Mouse (Mus musculus): ENCODE data around the gene Depdc5. TPM values are rescaled to one million over a fixed set of nuclear protein-coding genes. Genes with fewer than 3 reads are reported as not detected.
"Not testable (repeated sequence)": the region's sequence is repeated elsewhere in the genome, so short reads cannot be mapped to it uniquely, and the experiment has no call there.

Depdc5 gene
- polyA plus RNA-seq, 1 experiment from 2014 or later = 14.4 TPM

GRCm38 (mm10) chr5:33018561-33019425, 155.3 kb downstream of the Depdc5 start, which contains the start of gene Ywhah:
Gene Ywhah, plus strand, starts transcription at chr5:33018816.
- Histone ChIP-seq H3K4me3 (peak within 1 kb of the TSS; percentile 76), H3K4me1 (peaks cover 68% of the 10 kb centered on the region)
- WGBS (ENCODE audit: insufficient replicate concordance) = under 1% methylated on average over 91 of the region's 121 CpGs

DNA sequence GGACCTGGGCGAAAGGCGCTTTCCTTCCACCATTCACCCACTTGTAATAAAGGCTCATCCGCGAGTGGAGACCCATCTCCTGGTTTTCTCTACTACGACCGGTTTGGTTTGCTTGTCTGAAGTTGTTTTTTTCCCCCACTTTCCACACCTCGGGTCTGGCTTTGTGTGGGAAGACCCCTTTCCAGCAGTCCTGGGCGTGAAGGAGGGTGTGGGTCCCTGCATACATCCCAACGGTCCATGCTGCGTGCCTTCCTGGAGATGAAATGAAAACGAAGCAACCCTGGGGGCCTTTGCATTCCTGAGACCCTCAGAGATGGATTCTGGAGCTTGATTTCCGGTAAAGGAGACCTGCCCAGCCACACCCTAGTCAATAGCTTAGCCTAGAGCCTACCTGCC, 155.9 kb downstream of the Depdc5 start:
- Histone ChIP-seq H3K4me2 (peak overlapping the region; percentile 95), H3K4me1 (peaks cover 74% of the 10 kb centered on the region), H3K27ac (peak overlapping the region; percentile 100), H3K27me3 (replicated peaks) (no peaks in the 10 kb centered on the region), H3K4me3 (peak overlapping the region; percentile 76), H3K9ac (peak overlapping the region; percentile 98), H3K36me3 (peaks cover 38% of the 10 kb centered on the region), H3K9me3 (replicated peaks) (no peaks in the 10 kb centered on the region)
- ATAC-seq = no peak
- WGBS (ENCODE audit: insufficient replicate concordance) = under 1% methylated on average over 12 of the region's 12 CpGs

More at GRCm38 (mm10) chr5:33018561-33019425, 155.3 kb downstream of the Depdc5 start, which contains the start of gene Ywhah:
- Histone ChIP-seq H3K9me3 (replicated peaks) (no peaks in the 10 kb centered on the region), H3K36me3 (peaks cover 32% of the 10 kb centered on the region), H3K27ac (peak within 1 kb of the TSS; percentile 100), H3K4me2 (peak within 1 kb of the TSS; percentile 95), H3K9ac (peak within 1 kb of the TSS; percentile 98), H3K27me3 (replicated peaks) (peaks cover 3% of the 10 kb centered on the region; the same call in 1 of the 2 replicates)
- ATAC-seq = peak; percentile 93

GRCm38 (mm10) chr5:33021622-33022021, 158.1 kb downstream of the Depdc5 start:
- ATAC-seq = no peak
- Histone ChIP-seq H3K4me1 (peaks cover 68% of the 10 kb centered on the region), H3K27ac (no peak overlapping the region), H3K27me3 (replicated peaks) (no peaks in the 10 kb centered on the region), H3K4me3 (0 out of 2 replicates have a peak overlapping the region, but pooled peaks have one; percentile 11), H3K9ac (peak overlapping the region; percentile 46), H3K9me3 (replicated peaks) (no peaks in the 10 kb centered on the region), H3K4me2 (peak overlapping the region; percentile 45), H3K36me3 (peaks cover 60% of the 10 kb centered on the region)
- 77% methylated on average over 2 of the region's 2 CpGs for WGBS (ENCODE audit: insufficient replicate concordance)

- no peak overlapping the region for H3K4me3 ChIP-seq
- peaks cover 54% of the 10 kb centered on the region for H3K4me1 ChIP-seq
- peaks cover 72% of the 10 kb centered on the region for H3K36me3 ChIP-seq
- WGBS (ENCODE audit: insufficient replicate concordance) = 88% methylated on average over 4 of the region's 4 CpGs
- no peak overlapping the region for H3K27ac ChIP-seq
- H3K4me2 ChIP-seq = 0 out of 2 replicates have a peak overlapping the region, but pooled peaks have one; percentile 45
- H3K9me3 ChIP-seq (replicated peaks) = no peaks in the 10 kb centered on the region
- no peaks in the 10 kb centered on the region for H3K27me3 ChIP-seq (replicated peaks)
- 0 out of 2 replicates have a peak overlapping the region, but pooled peaks have one; percentile 46 for H3K9ac ChIP-seq
- no peak for ATAC-seq
Measured at GRCm38 (mm10) chr5:33023337-33023736, 159.8 kb downstream of the Depdc5 start.

- H3K36me3 ChIP-seq = peaks cover 82% of the 10 kb centered on the region
- ATAC-seq = no peak
Measured at GRCm38 (mm10) chr5:33024474-33024873, 161.0 kb downstream of the Depdc5 start.

GRCm38 (mm10) chr5:33028656-33029055, 165.2 kb downstream of the Depdc5 start:
- H3K4me3 ChIP-seq = no peak overlapping the region
- H3K9ac ChIP-seq = no peak overlapping the region
- peaks cover 55% of the 10 kb centered on the region for H3K36me3 ChIP-seq
- peaks cover 48% of the 10 kb centered on the region for H3K4me1 ChIP-seq
- 65% methylated on average over 2 of the region's 2 CpGs for whole genome bisulfite sequencing (ENCODE audit: insufficient replicate concordance)
- no peaks in the 10 kb centered on the region for H3K9me3 ChIP-seq (replicated peaks)
- H3K27me3 ChIP-seq (replicated peaks) = no peaks in the 10 kb centered on the region
- no peak overlapping the region for H3K4me2 ChIP-seq
- no peak for ATAC-seq
- no peak overlapping the region; the same call in 1 of the 2 replicates for H3K27ac ChIP-seq

More at GRCm38 (mm10) chr5:33024474-33024873, 161.0 kb downstream of the Depdc5 start:
- WGBS (ENCODE audit: insufficient replicate concordance) = 43% methylated on average over 5 of the region's 5 CpGs
- Histone ChIP-seq H3K4me3 (no peak overlapping the region), H3K9me3 (replicated peaks) (no peaks in the 10 kb centered on the region), H3K4me2 (no peak overlapping the region), H3K27ac (no peak overlapping the region), H3K4me1 (peaks cover 54% of the 10 kb centered on the region), H3K27me3 (replicated peaks) (no peaks in the 10 kb centered on the region), H3K9ac (no peak overlapping the region)

- no peak overlapping the region for H3K4me2 ChIP-seq
- no peak overlapping the region for H3K9ac ChIP-seq
- 72% methylated on average over 4 of the region's 4 CpGs for WGBS (ENCODE audit: insufficient replicate concordance)
- ATAC-seq = no peak
- H3K27me3 ChIP-seq (replicated peaks) = no peaks in the 10 kb centered on the region
- H3K4me1 ChIP-seq = peaks cover 42% of the 10 kb centered on the region
- no peaks in the 10 kb centered on the region for H3K9me3 ChIP-seq (replicated peaks)
- H3K27ac ChIP-seq = no peak overlapping the region
- peaks cover 36% of the 10 kb centered on the region for H3K36me3 ChIP-seq
- no peak overlapping the region for H3K4me3 ChIP-seq
Measured at GRCm38 (mm10) chr5:33030425-33031175, 167.1 kb downstream of the Depdc5 start.

GRCm38 (mm10) chr5:33032036-33032773, 168.7 kb downstream of the Depdc5 start:
- Histone ChIP-seq H3K4me1 (peaks cover 42% of the 10 kb centered on the region), H3K27me3 (replicated peaks) (no peaks in the 10 kb centered on the region; the same call in 1 of the 2 replicates), H3K9ac (0 out of 2 replicates have a peak overlapping the region, but pooled peaks have one; percentile 17), H3K4me2 (peak overlapping the region; percentile 58), H3K9me3 (replicated peaks) (no peaks in the 10 kb centered on the region), H3K27ac (peak overlapping the region; percentile 64; the same call in 1 of the 2 replicates), H3K4me3 (peak overlapping the region; percentile 19), H3K36me3 (peaks cover 21% of the 10 kb centered on the region)
- 60% methylated on average over 10 of the region's 10 CpGs for WGBS (ENCODE audit: insufficient replicate concordance)
- peak; percentile 50; the same call in 1 of the 2 replicates for ATAC-seq

GRCm38 (mm10) chr5:33033121-33033520, 169.6 kb downstream of the Depdc5 start:
- H3K4me2 ChIP-seq = peak overlapping the region; percentile 40
- H3K9ac ChIP-seq = no peak overlapping the region
- H3K36me3 ChIP-seq = peaks cover 16% of the 10 kb centered on the region
- no peaks in the 10 kb centered on the region for H3K9me3 ChIP-seq (replicated peaks)
- ATAC-seq = peak; percentile 91
- peaks cover 5% of the 10 kb centered on the region; the same call in 1 of the 2 replicates for H3K27me3 ChIP-seq (replicated peaks)
- peak overlapping the region; percentile 53 for H3K27ac ChIP-seq
- WGBS (ENCODE audit: insufficient replicate concordance) = 0% methylated on average over 4 of the region's 4 CpGs
- H3K4me3 ChIP-seq = no peak overlapping the region
- H3K4me1 ChIP-seq = peaks cover 42% of the 10 kb centered on the region

GRCm38 (mm10) chr5:33033633-33034032, 170.1 kb downstream of the Depdc5 start:
- not testable (repeated sequence) for H3K9ac ChIP-seq; H3K9me3 ChIP-seq (replicated peaks); H3K27me3 ChIP-seq (replicated peaks); H3K4me3 ChIP-seq
- Histone ChIP-seq H3K27ac (peak overlapping the region; percentile 31; the same call in 1 of the 2 replicates), H3K36me3 (peaks cover 11% of the 10 kb centered on the region), H3K4me1 (peaks cover 42% of the 10 kb centered on the region), H3K4me2 (peak overlapping the region; percentile 40)
- 0 out of 2 replicates have a peak, but pooled peaks have one; percentile 29 for ATAC-seq
- WGBS (ENCODE audit: insufficient replicate concordance) = 45% methylated on average over 8 of the region's 8 CpGs

- peaks cover 5% of the 10 kb centered on the region; the same call in 1 of the 2 replicates for H3K27me3 ChIP-seq (replicated peaks)
- peaks cover 42% of the 10 kb centered on the region for H3K4me1 ChIP-seq
- WGBS (ENCODE audit: insufficient replicate concordance) = 17% methylated on average over 7 of the region's 7 CpGs
- peak; percentile 50 for ATAC-seq
- peak overlapping the region; percentile 40 for H3K4me2 ChIP-seq
- no peak overlapping the region for H3K4me3 ChIP-seq
- no peak overlapping the region for H3K9ac ChIP-seq
- no peaks in the 10 kb centered on the region for H3K9me3 ChIP-seq (replicated peaks)
- 0 out of 2 replicates have a peak overlapping the region, but pooled peaks have one; percentile 31 for H3K27ac ChIP-seq
- H3K36me3 ChIP-seq = peaks cover 7% of the 10 kb centered on the region
Measured at GRCm38 (mm10) chr5:33034100-33034499, 170.6 kb downstream of the Depdc5 start.

Data from liver, embryonic 12.5 days (tissue).